ENCODE assay signal across 16 mouse cellular contexts in the genomic region with DNA sequence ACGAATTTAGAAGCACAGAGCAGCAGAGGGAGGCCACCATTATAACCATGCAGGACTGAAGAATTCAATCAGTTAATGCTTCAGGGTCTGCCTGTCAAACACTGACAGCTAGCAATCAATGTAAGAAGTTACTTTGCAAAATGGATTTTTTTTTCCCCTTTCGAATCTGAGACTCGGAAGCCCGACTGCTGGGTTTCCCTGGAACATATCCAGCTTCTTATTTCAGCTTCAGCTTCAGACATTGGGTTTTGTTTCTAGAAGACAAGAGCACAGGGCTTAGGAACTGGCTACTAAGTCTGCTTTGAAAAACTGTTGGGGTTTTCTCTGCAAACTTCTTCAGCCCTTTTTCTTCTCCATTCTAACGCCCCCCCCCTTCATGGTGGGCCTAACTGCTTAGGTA.
DNase-seq lines count a peak whose midpoint lies in the region; ATAC-seq lines count a peak whose summit lies in the region.
"Had no signal": no experiment of that assay in that cellular context is flagged by ENCODE, and none has a peak within 500 bp of the region (broad histone marks: within the 10 kb centered on the region; RNA-seq: fewer than 3 reads in every experiment).

No protein-coding gene starts in this region.

- H3K4me2 ChIP-seq in midbrain, embryonic 13.5 days (replicated peaks) = no peak overlapping the region
- H3K4me2 ChIP-seq in midbrain, embryonic 16.5 days (ENCODE audit: low read length) = no peak overlapping the region
- H3K4me2 ChIP-seq in forebrain, embryonic 12.5 days = no peak overlapping the region
- no peak overlapping the region for H3K4me2 ChIP-seq in hindbrain, embryonic 15.5 days
- no peak overlapping the region; the same call in 1 of the 2 replicates for H3K4me2 ChIP-seq in neural tube, embryonic 15.5 days
- H3K4me2 ChIP-seq: heart, embryonic 11.5 days; liver, embryonic 15.5 days had no signal

- no peak for DNase-seq in thymus, postnatal 4 days
- no peak for DNase-seq in heart, postnatal 10 days
- DNase-seq: cerebellum, adult 8-10 months; gastrocnemius, postnatal 10 days; kidney, postnatal 14 days; layer of hippocampus, adult 9-11 months; left cerebral cortex, postnatal 4 days; thymus, postnatal 14 days had no signal

- no peaks in the 10 kb centered on the region for H3K36me3 ChIP-seq in midbrain, embryonic 13.5 days
- H3K36me3 ChIP-seq in midbrain, embryonic 16.5 days (ENCODE audit: control insufficient read depth, insufficient read depth, low read length) = no peaks in the 10 kb centered on the region
- H3K36me3 ChIP-seq in forebrain, embryonic 12.5 days (replicated peaks) = peaks cover 12% of the 10 kb centered on the region
- H3K36me3 ChIP-seq in hindbrain, embryonic 15.5 days = no peaks in the 10 kb centered on the region
- H3K36me3 ChIP-seq in neural tube, embryonic 15.5 days = no peaks in the 10 kb centered on the region
- H3K36me3 ChIP-seq: liver, embryonic 15.5 days had no signal

- ATAC-seq in midbrain, embryonic 13.5 days = no peak
- ATAC-seq in midbrain, embryonic 16.5 days = no peak
- no peak for ATAC-seq in forebrain, embryonic 12.5 days (ENCODE audit: low FRiP score)
- peak; percentile 37; the same call in 1 of the 2 replicates for ATAC-seq in hindbrain, embryonic 15.5 days (ENCODE audit: low FRiP score, low read depth)
- ATAC-seq in neural tube, embryonic 15.5 days (ENCODE audit: low FRiP score) = no peak

- 51% methylated on average over 5 of the region's 5 CpGs for WGBS in midbrain, embryonic 13.5 days
- 43% methylated on average over 5 of the region's 5 CpGs for WGBS in midbrain, embryonic 16.5 days
- 64% methylated on average over 5 of the region's 5 CpGs for WGBS in forebrain, embryonic 12.5 days
- WGBS in hindbrain, embryonic 15.5 days = 36% methylated on average over 5 of the region's 5 CpGs
- 27% methylated on average over 5 of the region's 5 CpGs for WGBS in neural tube, embryonic 15.5 days

- H3K27me3 ChIP-seq in midbrain, embryonic 13.5 days = no peaks in the 10 kb centered on the region
- H3K27me3 ChIP-seq in midbrain, embryonic 16.5 days (ENCODE audit: control insufficient read depth, insufficient read depth, low read depth, low read length) = no peaks in the 10 kb centered on the region
- H3K27me3 ChIP-seq in forebrain, embryonic 12.5 days = no peaks in the 10 kb centered on the region
- no peaks in the 10 kb centered on the region for H3K27me3 ChIP-seq in hindbrain, embryonic 15.5 days
- no peaks in the 10 kb centered on the region for H3K27me3 ChIP-seq in neural tube, embryonic 15.5 days (replicated peaks)
- H3K27me3 ChIP-seq: liver, embryonic 15.5 days had no signal

- no peaks in the 10 kb centered on the region for H3K9me3 ChIP-seq in midbrain, embryonic 13.5 days
- H3K9me3 ChIP-seq in midbrain, embryonic 16.5 days (replicated peaks; ENCODE audit: control insufficient read depth, low read length, poor library complexity, severe bottlenecking) = no peaks in the 10 kb centered on the region
- no peaks in the 10 kb centered on the region for H3K9me3 ChIP-seq in forebrain, embryonic 12.5 days
- H3K9me3 ChIP-seq in hindbrain, embryonic 15.5 days = no peaks in the 10 kb centered on the region
- no peaks in the 10 kb centered on the region for H3K9me3 ChIP-seq in neural tube, embryonic 15.5 days (replicated peaks)
- H3K9me3 ChIP-seq: liver, embryonic 15.5 days had no signal

- peak overlapping the region; percentile 68 for H3K27ac ChIP-seq in midbrain, embryonic 13.5 days
- no peak overlapping the region; the same call in 1 of the 2 replicates for H3K27ac ChIP-seq in midbrain, embryonic 16.5 days (ENCODE audit: low read length)
- peak overlapping the region; percentile 86 for H3K27ac ChIP-seq in forebrain, embryonic 12.5 days
- H3K27ac ChIP-seq in hindbrain, embryonic 15.5 days (replicated peaks) = peak overlapping the region; percentile 65; the same call in 1 of the 2 replicates
- H3K27ac ChIP-seq in neural tube, embryonic 15.5 days (replicated peaks) = peak overlapping the region; percentile 23
- H3K27ac ChIP-seq: liver, embryonic 15.5 days; macrophage had no signal

- intact Hi-C loops in heart, postnatal 10 days (cut with DNase I) = no loop called here

- H3K4me1 ChIP-seq in midbrain, embryonic 13.5 days (replicated peaks) = peaks cover 27% of the 10 kb centered on the region
- peaks cover 16% of the 10 kb centered on the region for H3K4me1 ChIP-seq in midbrain, embryonic 16.5 days (ENCODE audit: control insufficient read depth, insufficient read depth, low read length)
- H3K4me1 ChIP-seq in forebrain, embryonic 12.5 days = peaks cover 43% of the 10 kb centered on the region
- H3K4me1 ChIP-seq in hindbrain, embryonic 15.5 days (replicated peaks) = peaks cover 24% of the 10 kb centered on the region
- peaks cover 25% of the 10 kb centered on the region for H3K4me1 ChIP-seq in neural tube, embryonic 15.5 days
- H3K4me1 ChIP-seq: liver, embryonic 15.5 days had no signal

- no peak overlapping the region for H3K4me3 ChIP-seq in midbrain, embryonic 13.5 days (replicated peaks)
- no peak overlapping the region for H3K4me3 ChIP-seq in midbrain, embryonic 16.5 days (ENCODE audit: low read depth, low read length)
- no peak overlapping the region for H3K4me3 ChIP-seq in forebrain, embryonic 12.5 days (replicated peaks)
- no peak overlapping the region for H3K4me3 ChIP-seq in hindbrain, embryonic 15.5 days
- H3K4me3 ChIP-seq in neural tube, embryonic 15.5 days (replicated peaks) = no peak overlapping the region
- H3K4me3 ChIP-seq: liver, embryonic 15.5 days had no signal

- H3K9ac ChIP-seq in midbrain, embryonic 13.5 days (replicated peaks) = no peak overlapping the region
- no peak overlapping the region for H3K9ac ChIP-seq in midbrain, embryonic 16.5 days (ENCODE audit: low read depth, low read length)
- no peak overlapping the region for H3K9ac ChIP-seq in forebrain, embryonic 12.5 days
- H3K9ac ChIP-seq in hindbrain, embryonic 15.5 days = no peak overlapping the region
- H3K9ac ChIP-seq in neural tube, embryonic 15.5 days (replicated peaks) = no peak overlapping the region
- H3K9ac ChIP-seq: liver, embryonic 15.5 days had no signal
